Mouse (Mus musculus) spleen, postnatal 4 days (tissue): ENCODE data around the gene Plk1.
A peak's percentile ranks its signal among the peaks of the same experiment; 100 is the strongest.

Experiments used
- DNase-seq, 2 experiments: peaks; one replicate each; pipeline ENCODE4 v3.0.0; 2022; ENCODE audit warnings: low spot score in 2 of 2

Plk1 gene

DNA sequence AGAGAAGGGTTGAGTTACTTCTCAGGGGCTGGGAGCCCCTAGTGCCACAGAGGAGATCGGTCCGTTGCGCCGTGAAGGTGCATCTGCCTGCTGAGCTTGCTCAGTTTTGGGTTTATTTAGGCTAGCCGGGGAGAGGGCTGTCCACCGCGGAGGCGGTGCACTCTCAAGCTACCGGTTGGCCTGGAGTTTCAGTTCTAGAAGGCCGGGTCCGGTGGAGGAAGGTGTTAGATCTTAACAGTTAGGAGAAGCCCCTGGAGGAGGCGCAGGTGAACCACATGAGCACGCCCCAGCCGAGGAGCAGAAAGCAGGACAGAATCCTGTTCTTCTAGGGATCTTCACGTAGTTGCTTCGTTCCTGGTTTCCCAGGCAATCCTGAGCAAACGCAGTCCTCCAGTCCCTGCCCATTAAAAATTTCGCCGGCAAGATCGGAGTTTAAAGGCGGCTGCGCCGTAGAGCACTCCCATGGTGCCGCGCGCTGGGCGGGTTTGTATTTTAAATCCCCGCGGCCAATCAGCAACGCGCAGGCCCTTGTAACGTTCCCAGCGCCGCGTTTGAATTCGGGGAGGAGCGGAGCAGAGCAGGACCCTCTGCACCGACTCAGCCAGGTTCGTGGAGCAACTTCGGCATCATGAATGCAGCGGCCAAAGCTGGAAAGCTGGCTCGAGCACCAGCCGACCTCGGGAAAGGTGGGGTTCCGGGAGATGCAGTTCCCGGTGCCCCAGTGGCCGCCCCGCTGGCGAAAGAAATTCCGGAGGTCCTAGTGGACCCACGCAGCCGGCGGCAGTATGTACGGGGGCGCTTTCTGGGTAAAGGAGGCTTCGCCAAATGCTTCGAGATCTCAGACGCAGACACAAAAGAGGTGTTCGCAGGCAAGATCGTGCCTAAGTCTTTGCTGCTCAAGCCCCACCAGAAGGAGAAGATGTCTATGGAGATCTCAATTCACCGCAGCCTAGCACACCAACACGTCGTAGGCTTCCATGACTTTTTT, at the start of gene Plk1:
Gene Plk1 (plus strand): TSS at position 525 of the 988 bp plus-strand sequence.
- DNase-seq = peak; percentile 87 to 92

- no peak for DNase-seq
These were observed 35.7 kb upstream of the Plk1 start for GRCm38 (mm10) chr7:122123518-122123917.

DNA sequence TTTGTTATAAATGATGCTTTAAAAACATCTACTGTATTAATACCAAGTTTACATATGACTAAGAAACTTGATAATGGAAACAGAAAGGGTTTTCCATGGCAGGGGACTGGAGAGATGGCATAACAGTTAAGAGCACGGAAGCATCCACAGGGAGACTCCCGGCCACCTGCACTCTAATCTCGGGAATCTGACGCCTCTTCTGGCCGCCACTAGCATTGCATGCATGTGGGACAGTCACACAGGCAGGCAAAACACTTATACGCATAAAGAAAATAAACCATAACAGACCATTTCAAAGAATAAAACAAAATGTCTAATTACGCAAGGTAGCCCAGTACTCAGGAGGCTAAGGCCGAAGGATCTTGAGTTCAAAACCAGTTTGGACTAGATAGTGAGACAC, 33.6 kb upstream of the Plk1 start:
- no peak for DNase-seq

- DNase-seq = no peak
These were observed 32.3 kb upstream of the Plk1 start for GRCm38 (mm10) chr7:122126946-122127345.

DNA sequence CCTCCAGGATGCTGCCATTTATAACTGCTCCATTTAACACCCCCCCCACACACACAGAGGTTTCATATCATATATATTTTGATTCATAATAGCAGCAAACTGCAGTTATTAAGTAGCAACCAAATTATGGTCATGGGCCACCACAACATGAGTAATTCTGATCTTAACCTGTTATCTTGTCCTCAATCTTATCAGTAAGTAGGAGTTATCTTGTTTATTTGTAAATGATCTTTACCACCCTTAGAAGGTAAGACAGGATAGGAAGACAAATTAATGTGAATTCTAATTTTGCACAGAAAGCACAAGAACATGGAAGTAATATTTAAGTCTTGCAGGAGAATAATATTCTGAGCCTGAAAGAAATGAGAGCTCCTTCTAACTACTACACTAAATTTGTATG, 27.4 kb upstream of the Plk1 start:
- DNase-seq = no peak

GRCm38 (mm10) chr7:122132497-122133337, 26.5 kb upstream of the Plk1 start, which contains the start of the genes Palb2 and Dctn5:
TSS of gene Palb2 (minus strand) at chr7:122132985.
TSS of gene Dctn5 (plus strand) at chr7:122133041.
- DNase-seq = peak; percentile 98 to 99

DNA sequence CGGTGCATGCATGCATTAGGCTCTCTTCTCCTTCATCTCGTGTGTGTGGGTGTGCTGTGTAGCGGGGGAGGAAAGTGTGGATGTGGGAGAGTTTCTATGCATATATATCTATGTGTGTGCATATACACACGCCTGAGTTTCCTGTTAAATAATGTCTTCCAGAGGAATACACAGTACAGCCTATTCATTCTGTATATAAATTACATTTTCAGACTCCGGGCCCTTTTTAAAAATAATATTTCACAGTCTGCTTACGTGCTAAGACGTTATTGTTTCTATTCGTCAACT, 26.0 kb upstream of the Plk1 start:
- no peak for DNase-seq

DNA sequence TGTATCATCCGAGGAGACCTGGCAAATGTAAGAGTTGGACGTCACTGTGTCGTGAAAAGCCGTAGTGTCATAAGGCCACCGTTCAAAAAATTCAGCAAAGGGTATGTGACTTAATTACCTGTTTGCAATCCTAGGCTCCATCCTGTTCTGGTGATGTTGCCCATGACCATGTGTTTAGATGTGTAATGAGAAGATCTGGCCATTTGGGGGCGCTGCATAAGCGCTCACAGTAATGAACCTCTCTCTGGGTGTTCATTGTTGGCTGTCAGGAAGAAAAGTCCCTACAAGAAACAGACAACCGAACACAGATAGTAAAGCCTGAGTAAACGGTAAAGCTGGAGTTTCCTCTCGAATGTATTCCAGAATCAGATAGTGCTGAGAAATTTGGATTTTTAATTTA, 24.2 kb upstream of the Plk1 start:
- DNase-seq = peak; percentile 31 to 69

GRCm38 (mm10) chr7:122137071-122137470, 22.2 kb upstream of the Plk1 start:
- DNase-seq = no peak

DNA sequence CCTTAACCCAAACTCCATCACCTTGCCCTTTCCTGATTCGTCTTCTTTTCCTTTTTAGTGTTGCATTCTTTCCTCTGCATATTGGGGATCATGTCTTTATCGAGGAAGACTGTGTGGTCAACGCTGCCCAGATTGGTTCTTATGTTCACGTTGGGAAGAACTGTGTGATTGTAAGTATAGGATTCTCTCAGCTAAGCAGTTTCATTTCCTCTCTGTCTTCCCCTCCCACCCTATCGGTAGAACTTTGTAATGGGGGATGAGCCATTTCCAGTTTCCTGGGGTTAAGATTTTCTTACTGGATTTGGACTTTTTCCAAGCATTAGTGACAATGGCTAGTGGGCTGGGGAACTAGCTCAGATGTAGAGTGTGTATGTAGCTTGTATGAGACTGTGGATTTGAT, 21.0 kb upstream of the Plk1 start:
- no peak for DNase-seq

GRCm38 (mm10) chr7:122140991-122141390, 18.2 kb upstream of the Plk1 start:
- no peak for DNase-seq

GRCm38 (mm10) chr7:122152473-122152872, 6.8 kb upstream of the Plk1 start:
- no peak for DNase-seq

DNA sequence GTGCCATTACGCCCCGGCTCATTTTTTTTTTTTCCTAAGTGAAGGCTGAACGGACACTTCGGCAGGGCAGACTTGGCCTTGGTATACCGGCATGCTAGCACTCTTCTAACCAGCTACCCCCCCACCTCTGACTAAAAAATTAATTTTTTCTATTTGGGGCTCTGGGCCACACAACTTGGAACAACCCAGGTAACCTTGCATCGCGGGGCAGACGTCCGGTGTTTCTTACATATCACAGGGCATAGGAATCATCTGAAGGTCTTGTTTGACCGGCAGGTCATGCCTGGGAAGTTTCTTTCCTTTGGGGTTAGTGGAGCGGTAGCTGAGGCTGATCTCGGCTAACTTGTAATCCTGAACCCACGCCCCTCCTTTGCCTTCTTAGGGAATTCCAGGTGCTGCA, 751 bp upstream of the Plk1 start:
- DNase-seq = no peak

- no peak for DNase-seq
These were observed 798 bp downstream of the Plk1 start for GRCm38 (mm10) chr7:122160037-122160436.

DNA sequence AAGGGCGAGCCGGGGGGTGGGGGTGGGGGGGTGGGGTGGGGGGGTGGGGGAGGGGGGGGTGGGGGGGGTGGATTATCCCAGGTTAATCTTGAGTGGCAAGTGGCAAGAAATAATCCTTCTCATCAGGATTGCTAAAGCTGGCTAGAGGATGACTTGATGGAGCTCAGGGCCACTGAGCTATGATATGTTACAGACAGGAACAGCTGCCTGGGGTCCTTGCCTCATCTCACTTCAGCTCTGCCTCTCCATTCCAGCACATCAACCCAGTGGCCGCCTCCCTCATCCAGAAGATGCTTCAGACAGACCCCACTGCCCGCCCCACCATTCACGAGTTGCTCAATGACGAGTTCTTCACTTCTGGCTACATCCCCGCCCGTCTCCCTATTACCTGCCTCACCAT, 4.5 kb downstream of the Plk1 start:
- no peak for DNase-seq

DNA sequence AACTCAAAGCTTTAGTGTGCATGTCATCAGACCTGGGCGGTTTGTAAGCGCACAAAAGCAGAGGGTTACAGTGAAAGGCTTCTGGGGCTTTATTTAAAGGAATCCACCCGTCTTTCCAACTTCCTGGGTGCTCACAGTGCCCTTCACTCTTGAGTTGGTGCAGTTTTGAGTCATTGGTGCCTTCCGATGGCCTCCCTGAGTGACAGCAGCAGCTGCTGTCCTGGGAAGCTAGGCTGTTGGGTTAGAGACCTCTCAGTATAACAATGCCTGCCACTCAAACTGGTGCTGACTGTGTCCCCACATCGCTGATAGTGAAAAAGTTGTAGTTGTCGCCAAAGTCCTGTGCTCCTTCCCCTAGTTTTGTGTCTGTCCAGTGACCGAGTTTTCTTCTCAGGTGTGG, 8.0 kb downstream of the Plk1 start:
- DNase-seq = no peak

DNA sequence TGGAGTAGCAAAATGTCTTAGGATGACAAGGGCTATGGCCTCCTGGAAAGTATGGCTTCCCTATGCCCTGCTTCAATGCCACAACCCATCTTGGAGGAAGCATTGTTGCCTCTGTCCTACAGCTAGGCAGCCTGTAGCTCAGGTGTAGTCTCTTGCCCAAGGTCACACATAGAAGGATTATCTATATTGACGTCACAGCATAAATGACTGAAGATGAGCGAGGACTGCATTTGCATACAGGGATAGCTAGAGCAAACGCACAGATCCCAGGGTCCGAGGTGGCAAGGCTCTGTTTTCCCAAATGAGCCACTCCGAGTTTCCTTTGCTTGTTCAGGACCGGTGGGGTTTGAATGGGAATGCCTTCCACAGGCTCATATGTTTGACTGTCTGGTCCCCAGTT, 11.5 kb downstream of the Plk1 start:
- no peak for DNase-seq

- DNase-seq = no peak
These were observed 12.4 kb downstream of the Plk1 start for GRCm38 (mm10) chr7:122171613-122172012.

DNA sequence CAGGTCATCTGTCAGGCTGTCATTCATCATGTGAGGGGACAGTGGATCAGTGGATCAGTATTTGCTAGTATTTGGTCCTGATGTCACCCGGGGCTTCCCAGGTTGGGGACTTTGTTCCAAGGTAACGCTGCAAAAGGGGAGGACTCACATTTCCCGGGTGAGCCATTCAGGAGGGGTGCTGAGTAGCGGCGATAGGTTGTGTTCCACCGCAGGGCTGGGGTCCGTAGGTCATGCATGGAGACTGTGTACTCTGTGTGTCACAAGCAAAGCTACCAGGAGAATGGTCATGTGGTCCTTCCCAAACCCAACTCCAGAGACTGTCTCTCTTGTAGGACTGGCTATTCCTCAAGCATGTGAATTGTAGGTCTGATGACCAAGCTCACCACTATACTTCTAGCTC, 21.5 kb downstream of the Plk1 start:
- no peak for DNase-seq

DNA sequence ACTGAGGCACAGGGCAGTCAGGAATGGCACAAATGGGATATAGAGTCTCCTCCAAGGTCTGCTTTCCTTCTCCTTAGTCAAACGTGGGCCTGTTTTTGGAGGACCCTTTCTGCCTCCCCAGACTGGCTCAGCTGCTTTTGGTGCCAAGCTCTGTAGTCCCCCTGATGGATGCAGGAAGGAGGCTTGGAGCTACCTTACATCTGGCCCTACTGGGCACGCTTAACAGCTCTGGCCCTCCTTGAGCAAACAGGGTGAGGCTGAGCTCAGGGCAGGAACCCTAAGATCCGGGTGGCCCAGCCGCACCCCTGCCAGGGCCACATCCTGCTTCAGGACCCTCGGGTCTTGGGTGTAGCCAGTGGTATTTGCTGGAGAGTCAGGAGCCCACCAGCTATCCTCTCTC, 25.3 kb downstream of the Plk1 start:
- no peak for DNase-seq

- DNase-seq = no peak
These were observed 26.8 kb downstream of the Plk1 start, which contains the start of gene Ern2 for GRCm38 (mm10) chr7:122186043-122186442. TSS of gene Ern2 (minus strand) at chr7:122186207.

- DNase-seq = peak; percentile 43 to 78
These were observed 30.2 kb downstream of the Plk1 start for GRCm38 (mm10) chr7:122189484-122189883.

GRCm38 (mm10) chr7:122191097-122191496, 31.9 kb downstream of the Plk1 start:
- no peak for DNase-seq
